Mouse (Mus musculus) activated CD4-positive, CD25-positive, alpha-beta regulatory T cell, adult 4 months (primary cell): Measurements from ENCODE around the gene Ubap1l. TPM values are rescaled to one million over a fixed set of nuclear protein-coding genes. Genes with fewer than 3 reads are reported as not detected.
A peak's percentile ranks its signal among the peaks of the same experiment; 100 is the strongest.
"Not testable (repeated sequence)": the region's sequence is repeated elsewhere in the genome, so short reads cannot be mapped to it uniquely, and the experiment has no call there.

Experiments used
- ATAC-seq: one replicate; pipeline ENCODE4 v1.8.0; 2017
- polyA plus RNA-seq, 2 experiments: library from polyadenylated mRNA; unstranded; fragments of 100-300 nt; shearing (Covaris generic); gene quantifications; one replicate each; pipeline ENCODE4 v1.2.1; 2017

Ubap1l gene
- polyA plus RNA-seq = not detected

DNA sequence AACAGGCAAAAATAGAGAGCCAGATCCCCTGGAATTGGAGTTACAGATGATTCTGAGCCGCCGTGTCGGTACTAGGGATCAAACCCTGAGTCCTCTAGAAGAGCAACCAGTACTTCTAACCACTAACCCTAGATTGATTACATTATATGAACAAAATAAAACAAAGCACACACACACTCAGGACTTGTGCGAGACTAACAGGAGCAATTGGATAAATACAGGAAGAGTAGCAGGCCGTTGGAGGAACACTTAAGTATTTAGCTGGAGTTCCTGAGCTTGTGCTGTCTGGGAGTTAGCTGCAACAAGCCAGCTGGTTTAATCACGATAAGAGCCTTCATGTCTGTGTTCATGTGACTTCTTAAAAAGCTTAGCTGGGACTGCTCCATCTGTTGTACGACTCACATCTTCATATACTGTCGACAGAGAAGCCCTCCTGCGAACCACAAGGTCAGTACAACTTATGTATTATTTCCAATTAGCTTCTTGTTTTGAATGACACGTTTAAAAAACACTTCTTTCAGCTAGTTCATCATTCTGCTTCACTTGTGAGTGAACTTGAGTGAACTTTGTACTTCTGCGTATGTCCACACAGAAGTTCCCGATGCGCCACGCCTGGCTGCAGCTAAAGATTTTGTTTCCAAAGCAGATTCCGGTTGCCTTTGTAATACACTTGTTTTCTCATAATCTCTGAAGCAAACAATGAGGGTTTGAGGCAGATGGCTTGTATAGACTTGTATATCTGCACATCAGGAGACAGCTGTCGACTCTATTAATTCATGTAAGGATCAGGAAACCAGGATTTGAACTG is at the start of gene Ubap1l:
Ubap1l (plus strand) TSS at position 401 of the 808 bp plus-strand sequence.
- no peak for ATAC-seq

DNA sequence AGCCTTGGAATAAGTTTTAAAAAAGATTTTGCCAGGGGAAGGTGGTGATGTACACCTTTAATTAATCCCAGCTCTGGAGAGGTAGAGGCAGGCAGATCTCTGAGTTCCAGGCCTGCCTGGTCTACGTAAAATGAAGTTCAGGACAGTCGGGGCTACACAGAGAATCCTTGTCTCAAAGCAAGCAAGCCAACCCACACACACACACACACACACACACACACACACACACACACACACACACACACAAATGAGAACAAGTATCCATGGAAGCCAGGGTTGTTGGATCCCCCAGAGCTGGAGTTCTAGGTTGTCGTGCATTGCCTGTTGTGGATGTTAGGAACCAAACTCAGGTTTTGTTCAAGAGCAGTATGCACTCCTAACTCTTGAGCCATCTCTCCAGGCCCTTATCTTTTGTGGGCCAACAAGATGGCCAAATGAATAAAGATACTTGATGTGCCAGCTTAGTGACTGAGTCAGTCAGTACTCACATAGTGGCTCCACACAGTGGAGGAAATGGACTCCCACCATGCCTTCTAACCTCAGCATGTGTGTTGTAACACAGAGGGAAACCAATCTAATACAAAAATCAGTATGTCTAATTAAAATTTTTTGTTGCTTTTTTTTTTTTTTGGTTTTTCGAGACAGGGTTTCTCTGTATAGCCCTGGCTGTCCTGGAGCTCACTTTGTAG is 48.0 kb upstream of the Ubap1l start:
- no peak for ATAC-seq

DNA sequence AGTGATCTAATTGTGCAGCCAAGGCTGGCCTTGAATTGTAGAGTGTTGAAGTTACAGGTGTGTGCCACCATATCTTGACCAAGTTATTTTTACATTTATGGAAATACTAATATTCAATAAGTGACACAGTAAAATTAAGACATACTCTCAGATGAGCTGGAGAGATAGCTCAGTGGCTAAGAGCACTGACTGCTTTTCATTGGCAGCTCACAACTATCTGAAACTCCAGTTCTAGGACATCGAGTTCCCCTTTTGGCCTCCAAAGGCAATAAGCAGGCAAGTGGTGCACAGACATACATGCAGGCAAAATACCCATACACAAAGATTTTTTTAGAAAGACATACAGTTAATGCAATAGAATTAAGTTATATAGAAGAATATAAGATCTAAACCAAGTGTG is 47.0 kb upstream of the Ubap1l start:
- no peak for ATAC-seq

DNA sequence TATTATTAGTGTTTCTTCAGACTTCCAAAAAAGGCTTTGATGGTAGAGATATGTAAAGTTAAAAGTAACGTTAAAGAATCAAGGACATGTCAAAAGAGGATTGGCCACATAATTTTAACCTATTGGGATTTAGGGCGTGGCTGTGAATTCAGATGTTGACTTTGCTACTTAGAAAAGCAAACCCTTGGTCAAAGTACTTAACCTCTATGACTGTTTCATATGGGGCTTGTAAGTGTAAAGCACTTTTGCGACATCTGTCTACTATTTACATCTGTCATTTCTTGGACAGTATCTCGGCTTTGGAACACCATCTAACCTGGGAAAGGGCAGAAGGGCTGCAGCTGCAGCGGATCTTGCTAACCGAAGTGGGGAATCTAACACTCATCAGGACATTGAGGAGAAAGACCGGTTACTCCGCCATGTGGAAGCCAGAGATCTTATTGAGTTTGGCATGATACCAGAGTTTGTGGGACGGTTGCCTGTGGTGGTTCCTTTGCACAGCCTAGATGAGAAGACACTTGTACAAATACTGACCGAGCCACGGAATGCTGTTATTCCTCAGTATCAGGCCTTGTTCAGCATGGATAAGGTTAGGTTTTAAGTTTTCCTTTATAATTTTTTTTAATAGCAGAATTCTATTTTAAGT is 38.5 kb upstream of the Ubap1l start:
- ATAC-seq = no peak

DNA sequence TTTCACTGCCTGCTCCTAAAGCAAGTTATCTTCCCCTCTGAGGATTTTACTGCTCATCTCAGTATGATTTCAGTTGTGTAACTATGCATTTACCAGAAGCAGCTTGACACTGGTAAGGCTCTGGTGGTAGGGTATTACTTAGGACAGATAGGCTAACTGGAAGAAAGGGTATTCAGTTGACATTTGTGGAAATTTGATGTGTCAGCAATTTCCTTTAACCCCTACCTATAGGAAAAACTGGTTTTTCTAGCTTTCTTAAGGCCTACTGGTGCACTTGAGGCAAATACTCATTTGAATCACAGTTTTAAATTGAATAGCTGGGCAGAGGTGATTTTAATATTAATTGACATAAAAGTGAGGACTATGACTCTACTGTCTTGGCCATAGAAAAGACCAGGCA is 34.9 kb upstream of the Ubap1l start:
- no peak for ATAC-seq

DNA sequence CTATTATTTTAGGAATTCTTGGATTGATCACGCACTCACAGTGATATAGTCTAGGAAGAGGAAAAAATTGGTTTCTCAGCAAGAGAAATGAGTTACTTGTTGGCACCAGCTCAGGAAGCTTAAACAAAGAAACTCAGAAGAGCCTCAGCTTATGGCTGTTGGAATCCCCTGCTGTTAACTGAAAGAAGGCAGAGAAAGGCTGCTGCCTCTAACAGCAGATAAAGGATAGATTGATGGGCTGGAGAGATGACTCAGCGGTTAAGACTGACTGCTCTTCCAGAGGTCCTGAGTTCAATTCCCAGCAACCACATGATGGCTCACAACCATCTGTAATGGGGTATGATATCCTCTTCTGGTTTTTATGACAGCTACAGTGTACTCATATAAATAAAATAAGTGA is 33.5 kb upstream of the Ubap1l start:
- no peak for ATAC-seq

DNA sequence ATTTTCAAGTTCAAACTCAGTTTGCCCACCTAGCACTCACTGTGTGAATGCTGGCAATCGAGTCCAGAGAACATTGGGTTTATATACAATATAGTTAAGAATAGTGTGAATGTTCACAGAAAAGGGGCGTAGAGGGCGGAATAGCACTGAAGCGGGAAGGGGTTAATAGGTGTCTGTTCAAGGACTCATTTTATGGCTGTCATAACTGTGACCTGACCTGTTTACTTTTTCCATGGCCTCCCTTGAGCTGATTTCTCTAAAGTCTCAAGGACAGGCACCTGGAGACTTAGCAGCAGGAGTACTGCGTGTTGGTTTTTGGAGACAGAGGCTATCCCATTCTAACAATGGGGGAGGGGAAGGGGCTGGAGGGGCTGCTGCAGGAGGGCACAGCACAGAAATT is 26.9 kb upstream of the Ubap1l start:
- no peak for ATAC-seq

DNA sequence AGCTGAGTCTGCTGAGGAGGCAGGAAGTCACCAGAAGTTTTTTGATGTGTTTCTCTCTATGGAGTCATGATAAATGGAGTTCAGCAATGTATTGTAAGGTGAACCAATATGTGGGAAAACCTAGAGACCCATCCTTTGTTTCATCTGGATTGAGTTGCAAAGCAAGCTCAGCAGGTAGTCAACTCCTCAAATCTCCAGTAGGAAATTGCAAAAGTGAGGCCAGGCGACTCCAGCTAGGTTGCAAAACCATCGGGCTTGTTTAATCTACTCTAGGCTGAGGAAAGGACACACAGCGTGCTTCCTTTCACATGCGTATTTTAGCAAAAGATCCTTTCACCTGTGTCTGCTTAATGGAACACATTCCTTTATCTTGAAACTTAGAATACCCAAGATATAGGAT is 21.7 kb upstream of the Ubap1l start:
- ATAC-seq = no peak

DNA sequence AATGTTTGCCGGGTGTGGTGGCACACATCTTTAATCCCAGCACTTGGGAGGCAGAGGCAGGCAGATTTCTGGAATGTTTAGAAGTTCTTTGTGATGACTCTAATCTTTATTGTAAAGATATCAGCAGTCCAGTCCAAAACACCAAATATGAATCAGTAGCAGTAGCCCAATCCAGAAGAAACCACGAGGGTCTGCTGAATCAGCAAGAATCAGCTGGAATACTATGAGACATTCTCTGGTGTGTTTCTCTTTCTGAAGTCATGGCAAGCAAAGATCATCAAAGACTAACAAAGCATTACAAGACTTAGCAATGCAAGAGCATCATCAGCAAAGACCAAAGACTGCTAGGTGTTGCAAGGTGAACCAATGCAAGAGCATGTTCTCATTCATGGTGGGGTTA is 20.4 kb upstream of the Ubap1l start:
- no peak for ATAC-seq

DNA sequence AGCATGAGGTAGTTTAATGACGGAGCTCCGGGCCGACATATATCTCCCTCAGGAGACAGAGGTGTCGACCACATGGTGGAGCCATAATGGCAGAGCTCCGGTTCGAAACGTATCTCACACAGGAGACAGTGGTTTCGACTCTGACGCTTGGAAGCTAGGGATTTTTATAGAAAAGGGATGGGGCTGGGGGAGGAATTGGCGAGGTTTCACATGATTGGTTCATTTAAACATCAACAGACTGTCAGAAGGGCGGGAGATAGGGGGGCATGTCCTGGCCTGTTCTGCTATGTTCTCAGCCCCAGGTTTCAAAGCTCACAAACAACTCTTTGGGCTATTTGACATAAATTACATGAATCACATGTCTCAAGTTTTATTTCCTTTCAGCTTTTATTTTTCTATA is 15.4 kb upstream of the Ubap1l start:
- not testable (repeated sequence) for ATAC-seq

DNA sequence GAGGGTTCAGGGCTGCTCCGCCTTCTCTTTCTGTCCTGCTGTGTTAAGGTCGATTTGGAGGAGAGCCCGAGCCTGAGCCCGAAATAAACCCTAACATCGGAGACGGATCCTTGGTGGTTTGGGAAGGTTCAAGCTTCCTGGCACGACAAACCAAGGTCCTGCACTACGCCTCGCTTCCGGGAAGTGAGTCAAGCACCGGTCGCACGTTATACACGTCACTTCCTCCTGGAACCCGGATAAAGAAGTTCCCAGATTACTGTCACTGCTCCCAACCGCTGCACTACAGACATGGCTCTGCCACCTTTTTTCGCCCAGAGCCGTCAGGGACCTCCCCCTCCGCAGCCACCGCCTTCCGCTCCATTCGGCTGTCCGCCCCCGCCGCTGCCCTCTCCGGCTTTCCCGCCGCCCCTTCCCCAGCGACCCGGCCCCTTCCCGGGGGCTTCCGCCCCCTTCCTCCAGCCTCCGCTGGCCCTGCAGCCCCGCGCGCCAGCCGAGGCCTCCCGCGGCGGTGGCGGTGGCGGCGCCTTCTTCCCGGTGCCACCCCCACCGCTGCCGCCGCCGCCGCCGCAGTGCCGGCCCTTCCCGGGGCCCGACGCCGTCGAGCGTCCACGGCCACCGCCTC is 14.9 kb upstream of the Ubap1l start, which contains the start of gene Pdcd7:
Pdcd7 (plus strand) TSS at position 251 of the 622 bp plus-strand sequence.
- ATAC-seq = peak; percentile 75

DNA sequence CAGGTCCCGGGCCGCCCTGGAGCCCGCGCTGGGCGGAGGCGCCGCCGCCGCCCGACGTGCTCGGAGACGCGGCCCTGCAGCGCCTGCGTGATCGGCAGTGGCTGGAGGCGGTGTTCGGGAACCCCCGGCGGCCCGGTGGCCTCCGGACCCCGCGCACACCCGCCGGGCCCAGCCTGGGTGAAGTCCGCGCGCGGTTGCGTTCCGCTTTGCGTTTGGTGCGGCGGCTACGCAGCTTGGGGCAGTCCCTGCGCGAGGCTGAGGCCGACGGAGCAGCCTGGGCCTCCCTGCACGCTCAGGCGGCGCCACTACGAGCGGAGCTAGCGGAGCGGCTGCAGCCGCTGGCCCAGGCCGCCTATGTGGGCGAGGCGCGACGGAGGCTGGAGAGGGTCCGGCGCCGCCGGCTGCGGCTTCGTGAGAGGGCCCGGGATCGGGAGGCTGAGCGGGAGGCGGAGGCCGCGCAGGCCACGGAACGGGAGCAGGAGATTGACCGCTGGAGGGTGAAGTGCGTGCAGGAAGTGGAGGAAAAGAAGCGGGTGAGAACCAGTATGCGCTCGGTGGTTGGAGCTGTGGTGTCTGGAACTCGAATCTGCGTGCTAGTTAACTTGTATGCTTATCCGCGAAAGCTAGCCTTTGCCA is 14.2 kb upstream of the Ubap1l start:
- ATAC-seq = peak; percentile 64

DNA sequence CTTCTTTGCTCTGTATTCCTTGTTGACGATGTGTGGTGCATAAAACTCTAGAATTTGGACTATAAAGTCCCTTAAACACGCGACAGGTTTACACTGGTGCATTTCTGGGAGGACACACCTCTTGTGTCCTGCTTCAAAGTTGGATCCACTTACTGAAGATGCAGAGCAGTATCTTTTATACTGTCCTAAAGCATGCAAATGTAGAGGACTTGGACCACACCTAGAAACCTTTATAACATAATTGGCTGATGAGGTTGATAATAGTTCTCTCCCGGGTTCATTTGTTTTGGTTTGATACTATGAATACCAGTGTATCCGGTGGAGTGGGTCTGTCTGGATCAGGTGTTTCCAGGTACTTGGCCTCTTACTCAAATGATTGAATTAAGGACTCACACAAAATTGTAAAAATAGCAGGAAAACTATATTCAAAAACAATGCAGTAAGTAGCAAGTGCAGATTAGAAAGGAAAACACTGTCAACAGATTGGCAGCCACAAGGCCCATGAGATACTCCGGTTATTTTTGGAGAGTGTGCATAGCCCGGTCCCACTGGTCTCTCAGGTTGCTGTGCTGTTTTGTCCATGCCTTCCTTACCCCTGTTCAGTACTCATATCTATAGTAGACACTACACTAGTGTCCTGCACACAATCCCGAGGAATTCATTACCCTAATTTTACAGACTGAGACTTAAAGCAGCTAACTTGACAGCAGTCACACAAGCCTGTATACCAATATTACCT is 13.6 kb upstream of the Ubap1l start:
- no peak for ATAC-seq

DNA sequence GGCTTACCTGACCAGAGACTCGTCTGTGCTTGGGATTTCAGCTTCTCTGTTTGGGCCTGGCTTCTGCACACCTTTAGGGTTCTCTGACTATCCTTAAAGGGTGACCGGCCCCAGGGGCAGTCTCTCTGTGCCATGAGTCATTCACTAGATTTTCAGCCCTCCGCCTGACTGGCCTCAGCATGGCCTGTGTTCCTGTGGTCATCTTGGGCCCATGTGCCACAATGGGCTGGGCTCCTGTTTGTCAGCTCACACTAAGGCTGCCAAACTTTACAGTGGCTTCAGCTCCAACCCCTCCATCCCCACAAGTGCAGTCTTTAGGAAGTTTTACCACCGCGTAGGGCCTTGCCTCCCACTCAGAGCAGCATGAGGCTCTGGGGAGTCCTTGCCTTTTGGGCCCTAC is 7.6 kb upstream of the Ubap1l start:
- ATAC-seq = no peak

DNA sequence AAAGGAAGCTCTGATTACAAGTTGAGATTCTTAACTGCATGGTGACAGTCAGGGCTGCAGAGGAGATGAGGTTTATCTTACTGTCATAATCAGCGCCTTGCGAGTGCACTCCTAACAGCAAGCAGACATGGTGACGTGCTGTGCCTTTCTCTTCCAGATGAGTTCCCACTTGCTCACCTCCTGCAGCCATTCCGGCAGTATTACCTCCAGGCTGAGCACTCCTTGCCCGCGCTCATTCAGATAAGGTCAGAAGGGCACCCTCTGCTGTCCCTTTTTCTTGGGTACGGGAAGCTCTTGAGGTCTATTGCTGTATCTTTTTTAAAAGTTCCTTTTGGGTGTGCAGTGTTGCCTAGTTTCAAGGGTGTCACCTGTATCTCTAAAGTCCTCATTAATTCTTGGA is 4.3 kb upstream of the Ubap1l start:
- ATAC-seq = no peak

DNA sequence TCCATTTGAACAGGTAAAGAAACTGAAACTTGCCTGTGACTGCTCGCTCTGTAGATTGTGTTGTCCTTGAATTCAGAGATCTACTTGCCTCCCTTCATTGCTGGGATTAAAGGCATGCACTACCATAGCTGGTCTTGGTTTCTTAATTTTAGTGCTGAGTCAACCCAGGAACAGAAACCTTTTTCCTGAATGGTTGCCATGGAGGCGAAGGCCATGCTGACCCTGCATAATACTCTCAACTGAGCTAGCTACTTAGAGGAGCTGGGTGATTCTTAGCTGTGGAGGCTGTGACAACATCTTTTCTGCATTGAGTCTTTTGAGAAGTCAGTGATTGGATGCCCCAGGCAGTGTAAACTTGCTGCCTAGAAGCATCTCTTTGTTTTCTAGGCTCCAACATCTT is 3.9 kb upstream of the Ubap1l start:
- ATAC-seq = no peak

DNA sequence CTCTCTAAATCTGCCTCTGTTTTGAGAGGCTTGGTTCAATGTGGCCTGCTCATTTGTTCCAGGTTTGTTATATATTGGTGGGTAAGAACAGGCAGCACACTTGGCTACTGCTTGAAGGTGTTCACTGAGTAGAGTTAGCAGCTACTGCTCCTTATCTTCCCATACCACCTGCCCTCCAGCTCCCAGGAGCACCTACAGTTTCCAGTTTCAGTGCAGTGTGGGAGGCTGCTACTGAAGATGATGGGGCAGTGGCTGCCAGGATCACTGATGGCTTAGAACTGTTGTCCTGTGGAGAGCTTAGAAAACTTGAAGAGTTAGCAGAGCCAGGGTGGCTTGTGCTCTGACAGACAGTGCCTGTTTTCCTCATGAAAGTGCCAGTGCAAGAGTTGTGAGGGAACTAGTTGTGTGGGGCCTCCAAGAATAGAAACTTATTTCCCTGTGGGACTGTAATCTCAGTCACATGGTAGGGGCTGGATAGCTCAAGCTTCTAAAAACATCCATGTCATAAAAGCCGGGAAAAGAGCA is 1.8 kb upstream of the Ubap1l start:
- ATAC-seq = no peak

DNA sequence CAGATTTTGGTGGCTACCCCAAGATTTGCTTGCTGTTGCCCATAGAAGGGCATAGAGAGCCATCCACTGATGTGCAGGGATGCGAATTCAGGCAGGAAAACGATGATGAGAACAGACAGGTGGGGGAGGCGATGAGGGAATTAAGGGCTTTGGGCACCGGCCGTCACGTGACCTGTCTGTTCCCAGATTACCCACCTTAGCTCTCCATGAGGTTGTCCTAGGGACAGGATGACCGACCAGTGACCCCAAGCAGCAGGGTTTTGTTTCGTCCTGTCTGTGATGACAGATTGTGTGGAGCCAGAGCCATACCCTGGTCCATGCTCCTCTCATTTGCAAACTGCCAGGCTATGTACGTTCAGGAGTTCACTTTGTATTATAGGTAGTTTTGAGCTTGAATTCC is 2.8 kb downstream of the Ubap1l start:
- no peak for ATAC-seq

DNA sequence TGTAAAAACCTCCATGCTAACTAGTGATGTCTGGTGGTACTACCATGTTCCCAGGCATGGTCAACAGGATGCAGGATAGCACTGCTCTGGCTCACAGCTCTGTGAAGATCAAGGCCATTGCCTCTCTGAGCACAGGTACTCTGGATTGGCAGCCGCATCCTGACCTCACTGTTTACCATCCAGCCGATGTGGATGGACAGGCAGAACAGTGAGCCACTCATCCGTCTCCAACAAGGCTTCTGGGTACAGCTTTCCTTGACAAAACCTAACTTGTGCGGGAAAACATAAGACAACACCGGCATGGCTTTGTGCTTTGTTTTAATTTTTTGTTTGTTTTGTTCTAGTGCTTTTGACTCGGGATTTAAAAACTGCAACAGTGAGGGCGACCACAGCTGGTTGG is 4.9 kb downstream of the Ubap1l start:
- no peak for ATAC-seq

DNA sequence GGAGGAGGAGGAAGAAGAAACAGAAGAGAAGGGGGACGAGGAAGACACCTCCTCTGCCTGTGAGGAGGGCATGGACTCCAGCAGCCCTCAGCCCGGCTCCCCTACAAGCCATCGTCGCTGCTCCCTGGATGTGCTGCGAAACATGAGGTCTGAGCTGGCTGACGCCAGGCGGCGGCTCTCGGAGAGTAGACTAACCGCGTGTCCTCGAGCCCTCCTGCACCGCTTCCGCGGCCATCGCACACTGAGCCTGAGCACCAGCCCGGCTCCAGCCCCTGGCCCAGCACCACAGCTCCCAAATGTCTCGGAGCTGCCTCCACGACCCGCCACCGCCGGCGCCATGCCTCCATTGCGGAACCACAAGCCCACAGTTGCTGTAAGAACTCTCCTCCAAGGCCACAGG is 10.9 kb downstream of the Ubap1l start:
- ATAC-seq = no peak

DNA sequence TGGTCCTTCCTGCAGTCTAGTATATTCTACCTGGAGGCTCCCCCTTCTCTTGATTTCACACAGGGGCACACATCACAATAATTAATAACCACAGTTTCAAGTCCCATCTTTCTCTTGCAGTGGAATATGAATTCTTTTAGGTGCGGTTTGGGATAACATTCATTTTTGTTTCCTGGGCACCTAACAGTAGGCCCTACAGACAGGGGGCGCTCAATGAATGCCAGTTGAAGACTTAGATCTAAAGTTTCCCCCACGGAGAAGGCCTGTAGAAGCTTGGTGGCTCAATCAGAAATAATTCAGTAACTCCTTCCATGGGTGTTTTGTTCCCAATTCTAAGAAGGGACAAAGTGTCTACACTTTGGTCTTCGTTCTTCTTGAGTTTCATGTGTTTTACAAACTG is 11.6 kb downstream of the Ubap1l start:
- ATAC-seq = no peak
